Mouse (Mus musculus): ENCODE measurements around the gene Cryab.

Cryab gene

DNA sequence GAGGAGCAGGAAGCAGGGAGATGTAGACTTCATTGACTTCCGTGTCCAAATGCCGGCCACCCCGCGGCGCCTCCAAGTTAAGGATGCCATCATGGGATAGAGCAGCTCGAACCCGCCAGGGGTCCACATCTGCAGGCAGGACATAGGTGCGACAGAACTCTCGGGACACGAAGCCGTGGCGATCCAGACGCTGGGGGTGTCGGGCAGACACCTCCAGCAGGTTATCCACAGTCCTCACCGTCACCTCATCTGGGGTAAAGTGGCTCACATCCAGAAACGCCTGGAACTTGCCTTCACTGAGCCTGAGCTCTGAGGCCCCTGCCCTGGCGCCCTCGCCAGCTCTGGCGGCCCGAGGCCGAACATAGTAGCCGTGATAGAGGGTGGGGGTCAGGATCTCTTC, at the start of gene Cryab:
Cryab (plus strand) TSS at position 3 of the 400 bp plus-strand sequence.
- DNase-seq = no peak

DNA sequence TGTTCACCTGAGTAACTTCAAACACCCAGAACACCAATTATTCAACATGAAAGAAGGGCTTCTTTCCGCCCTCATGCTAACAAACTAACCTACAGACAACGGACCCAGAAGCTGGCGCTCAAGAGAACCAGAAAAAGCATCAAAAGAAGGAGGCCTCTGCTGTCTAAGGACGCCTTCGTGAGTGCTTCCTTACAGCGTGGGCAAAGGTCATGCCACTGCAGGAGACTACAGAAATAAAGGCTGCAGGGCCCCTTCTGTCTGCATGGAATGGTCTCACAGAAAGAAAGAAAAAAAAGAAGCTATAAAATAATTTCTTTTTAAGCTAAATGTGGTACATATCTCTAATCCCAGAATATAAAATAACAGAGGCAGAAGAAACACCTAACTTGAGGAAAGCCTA, 46.2 kb upstream of the Cryab start:
- DNase-seq = no peak

DNA sequence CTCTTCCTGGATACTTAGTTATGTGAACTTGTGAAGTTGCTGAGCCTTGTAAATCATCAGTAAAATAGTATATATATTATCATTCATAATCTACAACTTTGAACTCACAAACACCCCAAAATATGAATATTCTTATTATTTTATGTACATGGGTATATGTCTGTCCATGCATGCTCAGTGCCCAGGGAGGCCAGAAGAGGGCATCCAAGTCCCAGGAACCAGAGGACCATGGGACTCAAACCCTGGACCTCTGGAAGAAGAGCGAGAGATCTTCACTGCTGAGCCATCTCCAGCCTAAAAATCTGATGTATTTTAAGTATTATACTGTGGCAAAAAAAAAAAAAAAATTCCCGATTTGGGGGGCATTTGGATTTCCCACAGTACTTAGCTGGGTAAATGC, 42.0 kb upstream of the Cryab start:
- peak; percentile 66 for DNase-seq

GRCm38 (mm10) chr9:50711337-50711736, 39.8 kb upstream of the Cryab start:
- DNase-seq = no peak

DNA sequence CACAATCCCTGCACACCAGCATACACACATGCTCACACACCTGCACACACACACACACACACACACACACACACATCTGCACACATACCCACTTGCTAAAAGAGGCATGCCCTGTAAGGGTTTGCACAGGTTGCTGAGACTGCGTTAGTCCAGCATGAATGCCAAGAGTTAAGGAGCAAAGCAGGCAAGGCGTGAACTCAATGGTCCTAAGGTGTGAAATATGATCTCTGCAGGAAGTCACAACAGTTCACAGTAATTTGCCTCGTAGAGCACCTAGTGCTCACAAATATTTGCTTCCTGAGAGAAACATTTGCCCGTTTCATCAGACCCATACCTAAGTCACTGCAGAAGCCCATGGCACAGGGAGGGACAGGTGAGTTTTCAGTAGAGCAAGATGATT, 36.9 kb upstream of the Cryab start:
- no peak for DNase-seq

DNA sequence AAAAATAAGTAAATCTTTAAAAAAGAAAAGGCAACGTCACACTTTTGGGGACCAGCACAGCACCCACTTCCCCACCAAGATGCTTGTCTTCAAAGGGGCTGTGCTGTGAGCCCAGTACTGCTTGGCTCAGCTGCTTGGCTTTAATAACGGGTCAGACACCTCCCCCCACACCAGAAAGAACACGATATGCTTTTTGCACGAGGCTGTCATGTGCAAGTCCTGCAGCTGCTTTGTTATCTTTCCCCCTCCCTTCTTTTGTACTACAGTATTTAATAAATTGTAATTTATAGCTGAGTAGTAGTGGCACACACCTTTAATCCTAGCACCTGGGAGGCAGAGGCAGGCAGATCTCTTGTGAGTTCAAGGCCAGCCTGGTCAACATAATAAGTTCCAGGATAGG, 32.2 kb upstream of the Cryab start:
- no peak for DNase-seq

- DNase-seq = peak in 1 of 2 experiments; percentile 45
Measured at GRCm38 (mm10) chr9:50721061-50721460, 30.1 kb upstream of the Cryab start.

DNA sequence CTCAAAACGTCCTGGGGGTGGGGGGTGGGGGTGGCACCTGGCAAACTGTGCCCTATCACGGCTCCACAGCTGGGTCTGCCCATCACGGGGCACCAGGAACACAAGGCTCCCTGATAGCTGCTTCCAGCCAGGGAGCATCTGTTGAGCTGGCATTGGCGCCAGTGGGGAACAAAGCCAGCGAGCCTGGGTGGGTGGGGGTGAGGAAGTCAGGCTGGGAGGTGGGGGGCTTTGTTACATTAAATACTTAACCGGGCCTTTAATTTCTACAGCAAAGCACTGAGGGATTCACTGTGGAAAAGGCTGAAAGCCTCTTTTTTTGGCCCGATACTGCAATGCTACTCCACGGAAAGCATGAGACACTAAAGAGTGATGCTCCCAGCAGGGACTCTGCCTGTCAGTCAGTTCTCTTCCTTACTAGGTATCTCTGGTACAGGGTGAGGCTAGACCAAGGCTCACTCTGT, 28.6 kb upstream of the Cryab start:
- no peak for DNase-seq

DNA sequence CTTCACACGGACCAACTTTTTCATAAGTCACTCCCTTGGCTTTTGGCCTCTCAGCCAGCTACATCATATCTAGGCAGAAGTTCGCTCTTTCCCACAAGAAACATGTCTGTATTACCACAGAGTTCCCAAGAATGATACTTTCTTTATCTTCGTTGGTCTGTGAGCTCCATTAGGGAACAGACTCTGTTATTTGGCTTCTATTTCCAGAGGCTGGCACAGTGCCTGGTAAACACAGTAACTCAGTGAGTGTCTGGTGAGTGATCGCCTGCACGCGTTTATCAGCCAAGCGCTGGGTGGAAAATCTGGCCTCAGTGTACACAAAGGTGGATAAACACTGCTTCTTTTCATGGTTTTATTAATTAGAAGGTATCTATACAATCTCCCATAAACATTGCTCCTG, 27.7 kb upstream of the Cryab start:
- DNase-seq = peak; percentile 61 to 70

DNA sequence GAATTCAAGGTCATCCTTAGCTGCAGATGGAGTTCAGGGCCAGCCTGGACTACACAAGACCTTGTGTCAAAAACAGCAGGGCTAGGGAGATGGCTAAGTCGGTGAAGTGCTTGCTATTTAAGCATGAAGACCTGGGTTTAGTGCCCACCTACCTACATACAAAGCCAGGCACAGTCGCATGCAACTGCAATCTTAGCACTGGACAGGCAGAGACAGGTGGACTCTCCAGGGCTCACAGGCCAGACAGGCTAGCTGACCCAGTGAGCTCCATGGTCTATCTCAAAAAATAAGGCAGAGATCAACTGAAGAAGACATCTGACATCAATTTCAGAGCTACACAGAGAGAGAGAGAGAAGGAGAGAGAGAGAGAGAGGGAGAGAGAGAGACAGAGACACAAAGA, 27.0 kb upstream of the Cryab start:
- no peak for DNase-seq

- no peak for DNase-seq
Measured at GRCm38 (mm10) chr9:50724661-50725330, 26.3 kb upstream of the Cryab start.

DNA sequence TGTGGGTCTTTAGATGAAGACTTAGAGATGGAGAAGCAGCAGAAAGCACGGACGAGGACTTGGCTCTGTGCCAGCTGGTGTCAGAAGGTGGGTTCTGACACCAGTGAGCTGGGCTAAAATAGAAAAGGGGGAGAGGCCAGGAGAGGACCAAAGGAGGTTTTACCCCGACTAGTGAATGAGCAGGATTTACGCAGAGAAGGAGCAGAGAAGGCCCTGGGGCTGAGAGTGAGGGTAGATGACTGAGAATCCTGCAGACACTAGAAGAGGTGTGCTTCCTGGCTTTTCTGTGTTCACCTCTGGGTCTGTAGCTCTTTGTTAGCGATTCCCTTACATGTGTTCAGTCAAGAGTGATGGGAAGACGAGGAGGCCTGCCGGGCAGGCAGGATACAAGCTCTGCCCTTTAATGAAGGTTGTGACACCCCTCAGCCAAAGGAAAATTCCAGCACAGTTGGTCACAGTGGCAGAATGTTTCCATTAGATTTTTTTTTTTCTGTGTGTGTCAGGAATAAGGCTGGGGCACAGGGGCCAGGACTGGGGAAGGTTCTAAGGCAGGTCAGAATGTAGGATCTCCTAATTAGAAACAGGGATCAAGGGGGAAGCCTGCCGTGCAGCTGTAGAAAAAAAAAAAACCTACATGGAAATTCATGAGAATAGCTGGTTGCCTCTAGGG, 25.1 kb upstream of the Cryab start:
- DNase-seq = no peak

DNA sequence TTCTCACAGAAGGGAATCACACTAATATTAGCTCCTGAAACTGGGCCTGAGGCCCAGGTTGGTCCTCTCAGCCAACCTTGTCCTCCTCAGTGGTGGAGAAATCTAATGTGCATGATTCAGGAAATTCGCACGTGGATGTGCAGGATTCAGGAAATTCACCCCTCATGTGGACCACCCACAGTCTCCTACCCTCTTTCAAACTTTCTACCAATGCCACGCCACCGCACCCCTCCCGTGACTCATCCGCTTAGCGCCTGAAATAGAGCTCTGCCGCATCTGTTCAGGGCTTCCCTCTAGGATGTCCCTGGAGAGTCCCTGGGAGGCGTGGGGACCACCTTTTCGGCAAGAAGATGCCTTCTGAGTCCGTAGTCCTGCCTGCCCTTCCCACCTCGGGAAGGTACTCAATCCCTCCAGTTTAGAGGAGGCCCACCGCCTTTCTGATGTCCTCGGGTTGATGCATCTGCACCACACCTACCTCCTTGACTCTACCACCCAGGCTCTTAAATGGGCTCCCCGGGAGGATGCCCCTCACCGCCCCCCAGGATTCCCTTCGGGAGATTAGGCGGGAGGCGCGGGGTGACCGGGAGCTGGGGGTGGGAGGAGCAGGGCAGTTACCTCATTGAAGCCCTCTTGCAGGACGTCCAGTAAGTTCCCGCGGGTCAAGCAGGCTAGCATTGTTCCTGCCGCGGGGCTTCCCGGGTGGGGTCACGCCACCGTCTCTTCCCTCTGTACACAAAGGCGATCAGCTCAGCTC, 23.8 kb upstream of the Cryab start:
- DNase-seq = no peak

DNA sequence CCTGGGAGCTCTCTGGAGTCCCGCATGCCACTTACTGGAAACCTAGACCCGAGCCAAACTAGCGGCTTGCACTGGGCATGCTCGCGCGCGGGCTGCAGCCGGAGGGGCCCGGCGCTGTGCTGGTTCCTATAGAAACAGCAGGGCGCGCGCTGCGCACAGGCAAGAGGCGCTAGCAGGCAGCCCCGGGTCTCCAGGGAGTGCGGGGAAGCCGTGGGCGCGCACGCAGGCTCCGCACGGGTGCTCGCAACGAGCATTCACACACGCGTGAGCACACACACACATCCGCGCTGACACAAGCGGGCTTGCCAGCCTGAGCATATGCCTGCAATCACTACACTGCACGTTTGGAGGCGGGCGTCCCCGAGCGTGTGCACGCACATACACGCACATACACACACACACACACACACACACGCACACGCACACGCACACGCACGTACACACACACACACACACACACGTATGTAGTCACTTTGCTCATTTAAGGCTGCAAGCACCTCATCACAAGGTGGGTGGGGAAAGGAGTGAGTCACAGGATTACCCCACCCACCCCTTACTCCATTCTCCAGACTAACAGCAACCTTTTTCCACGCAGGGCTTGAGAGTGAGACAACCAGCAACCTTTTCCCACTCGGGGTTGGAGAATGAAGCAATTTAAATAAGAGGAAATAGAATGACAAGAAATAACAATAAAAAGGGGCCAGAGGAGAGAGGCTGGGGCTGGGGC, 23.0 kb upstream of the Cryab start:
- DNase-seq = peak; percentile 83 to 89

GRCm38 (mm10) chr9:50729600-50729999, 21.5 kb upstream of the Cryab start:
- peak in 1 of 2 experiments; percentile 26 for DNase-seq

GRCm38 (mm10) chr9:50732560-50732959, 18.6 kb upstream of the Cryab start:
- DNase-seq = no peak

- peak; percentile 66 to 74 for DNase-seq
Measured at GRCm38 (mm10) chr9:50734989-50735388, 16.1 kb upstream of the Cryab start.

DNA sequence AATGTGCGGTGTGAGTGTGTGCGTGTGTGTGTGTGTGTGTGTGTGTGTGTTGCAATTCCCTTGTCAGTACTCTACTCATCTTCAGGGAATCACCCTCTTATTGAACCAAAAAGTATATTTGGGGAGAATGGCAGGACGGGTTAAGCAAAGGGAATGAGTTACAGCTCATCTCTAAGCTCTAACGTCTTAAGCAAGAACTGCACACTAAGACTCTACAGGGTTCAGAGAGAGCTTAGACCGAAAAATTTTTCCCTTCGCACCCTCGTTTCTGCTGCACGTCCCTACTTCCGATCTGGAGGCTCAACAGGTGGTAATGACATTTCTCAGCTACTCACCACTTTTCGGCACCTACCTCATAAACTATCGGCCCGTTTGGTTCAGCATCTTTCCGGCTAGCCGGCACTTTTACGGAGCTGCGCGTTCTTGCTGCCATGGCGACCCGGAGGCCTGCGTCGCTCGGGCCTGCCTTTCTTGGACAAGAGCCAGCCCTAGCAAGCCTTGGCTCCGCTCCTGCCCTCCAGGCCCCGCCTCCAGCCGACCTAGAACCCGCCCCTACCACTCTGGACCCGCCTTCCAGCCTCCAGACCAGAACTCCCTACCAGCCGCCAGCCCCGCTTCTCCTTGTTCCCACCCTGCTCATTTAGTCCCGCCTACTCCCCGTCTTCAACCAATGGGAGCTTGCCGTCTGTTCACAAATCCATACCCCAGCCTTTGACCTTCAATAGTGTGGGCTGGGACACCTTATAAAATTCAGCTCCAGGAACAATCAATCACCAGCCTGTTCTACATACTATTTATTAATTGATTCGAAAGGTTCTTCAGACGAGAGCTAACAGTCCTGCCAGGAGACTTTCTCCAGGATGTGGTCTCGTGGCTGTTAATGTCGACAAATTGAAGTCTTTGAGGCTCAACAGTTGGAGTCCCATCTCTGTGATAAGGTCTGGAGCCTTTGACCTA, 11.9 kb upstream of the Cryab start, which contains the start of gene Dixdc1:
Dixdc1 (minus strand) TSS at position 604 of the 957 bp plus-strand sequence.
- DNase-seq = peak; percentile 96 to 97

GRCm38 (mm10) chr9:50740867-50741784, 10.0 kb upstream of the Cryab start:
- DNase-seq = no peak

- DNase-seq = no peak
Measured at GRCm38 (mm10) chr9:50742261-50742660, 8.9 kb upstream of the Cryab start.

DNA sequence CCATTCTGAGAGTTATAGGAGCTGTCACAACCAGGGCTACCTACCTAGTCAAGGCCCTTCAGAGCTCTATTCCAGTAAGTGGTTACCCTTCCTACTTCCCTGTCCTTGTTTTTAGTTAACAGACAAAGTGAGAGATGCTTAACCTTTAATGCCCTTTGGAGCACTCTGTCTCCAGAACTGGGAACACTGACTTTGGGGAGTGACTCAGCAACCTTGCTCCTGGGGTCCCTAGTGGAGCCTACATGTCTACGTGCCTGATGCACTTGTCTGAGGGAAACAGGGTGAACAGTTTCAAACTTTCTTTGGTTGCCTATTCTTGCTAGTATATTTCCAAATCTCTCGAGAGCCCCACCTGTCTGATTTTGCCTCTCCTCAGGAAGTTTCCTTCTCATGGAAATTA, 8.4 kb upstream of the Cryab start:
- no peak for DNase-seq
